Mouse (Mus musculus) embryonic facial prominence, embryonic 10.5 days (tissue): Measurements from ENCODE around the gene Cyp1a1. TPM values are rescaled to one million over a fixed set of nuclear protein-coding genes. Genes with fewer than 3 reads are reported as not detected.

Source experiments
- DNase-seq: peaks from one replicate; pipeline ENCODE4 v3.0.0-alpha.2; 2017; ENCODE audit warnings: low spot score
- H3K27ac ChIP-seq: fragments of 300-500 bp; sonication (generic); replicated peaks from 2 replicates; pipeline ENCODE4 v1.5.1; 2016; ENCODE audit warnings: mild to moderate bottlenecking
- H3K27me3 ChIP-seq: fragments of 300-500 bp; sonication (generic); replicated peaks from 2 replicates; pipeline ENCODE4 v1.6.1; 2016; ENCODE audit warnings: low read depth, mild to moderate bottlenecking; ENCODE audit not compliant: poor library complexity, severe bottlenecking
- H3K36me3 ChIP-seq: fragments of 300-500 bp; sonication (generic); replicated peaks from 2 replicates; pipeline ENCODE4 v1.6.1; 2016; ENCODE audit warnings: mild to moderate bottlenecking, moderate library complexity
- H3K4me1 ChIP-seq: fragments of 300-500 bp; sonication (generic); 2 replicates; pipeline ENCODE4 v1.6.1; 2016
- H3K4me3 ChIP-seq: fragments of 300-500 bp; sonication (generic); 2 replicates; pipeline ENCODE4 v1.5.1; 2016; ENCODE audit warnings: mild to moderate bottlenecking, moderate library complexity
- H3K9me3 ChIP-seq: fragments of 300-500 bp; sonication (generic); 2 replicates; pipeline ENCODE4 v1.6.1; 2016; ENCODE audit warnings: mild to moderate bottlenecking
- whole genome bisulfite sequencing: fragments of 180-500 bp; shearing (Covaris S2); methylation state at CpG from one replicate; pipeline ENCODE4 v1.1.7; 2016; 5-methylcytosine and 5-hydroxymethylcytosine counted together
- polyA plus RNA-seq: library from polyadenylated mRNA; unstranded; fragments of >200 nt; fragmentation: Nextera tagmentation; extraction: Ambion mirVana; gene quantifications from 2 replicates; pipeline ENCODE4 v1.2.1, GENCODE M21; 2016

Gene Cyp1a1
- polyA plus RNA-seq, result 0.07 TPM in 1 of 2 replicates, not detected in the other

- 85% methylated on average over 2 of the region's 2 CpGs for WGBS
Measured at GRCm38 (mm10) chr9:57687751-57688150, at the start of gene Cyp1a1. TSS of gene Cyp1a1 (plus strand) at chr9:57687928.

GRCm38 (mm10) chr9:57638651-57639459 is 48.9 kb upstream of the Cyp1a1 start:
- WGBS, result 23% methylated on average over 8 of the region's 8 CpGs
- DNase-seq, result no peak
- peaks cover 76% of the 10 kb centered on the region for H3K4me1 ChIP-seq

More at GRCm38 (mm10) chr9:57687751-57688150, at the start of gene Cyp1a1:
- Histone ChIP-seq H3K4me1 (no peaks in the 10 kb centered on the region), H3K27me3 (0 out of 2 replicates have a peak, but pooled peaks cover 5% of the 10 kb centered on the region), H3K36me3 (no peaks in the 10 kb centered on the region), H3K4me3 (no peak within 1 kb of the TSS), H3K27ac (no peak within 1 kb of the TSS), H3K9me3 (no peaks in the 10 kb centered on the region)
- DNase-seq, result no peak

DNA sequence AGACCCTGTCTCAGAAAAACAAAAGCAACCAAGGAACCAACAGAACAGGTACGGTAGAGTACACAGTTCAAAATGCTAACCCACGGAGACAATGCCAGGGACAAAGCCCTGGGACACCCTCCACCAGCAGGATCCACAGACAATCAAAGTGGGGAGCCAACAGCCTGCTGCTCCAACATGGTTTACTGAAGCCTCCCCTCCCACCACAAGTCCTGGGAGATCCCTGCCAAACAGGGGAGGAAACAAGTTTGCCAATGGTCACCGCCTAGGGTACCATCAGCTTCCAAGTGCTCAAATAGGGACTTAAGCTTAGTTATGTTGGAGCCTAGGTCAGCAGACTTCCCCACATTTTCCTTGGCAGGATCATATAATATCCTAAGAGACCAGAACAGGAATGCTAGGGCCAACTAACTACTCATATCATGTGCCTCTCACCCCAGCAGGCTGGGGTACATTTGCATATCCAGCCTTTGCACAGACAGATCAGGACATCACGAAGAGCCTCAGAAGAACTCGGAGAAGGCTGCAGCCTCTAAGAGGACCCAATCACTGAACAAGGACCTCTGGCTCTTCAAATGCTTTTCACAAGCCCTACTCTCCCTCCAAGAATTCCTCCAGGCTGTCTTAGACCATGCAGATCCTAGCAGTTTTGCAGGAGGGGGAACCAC is 47.9 kb upstream of the Cyp1a1 start:
- peaks cover 79% of the 10 kb centered on the region for H3K4me1 ChIP-seq
- peak overlapping the region; percentile 83 for H3K27ac ChIP-seq
- H3K27me3 ChIP-seq, result no peaks in the 10 kb centered on the region
- H3K36me3 ChIP-seq, result peaks cover 38% of the 10 kb centered on the region
- 67% methylated on average over 5 of the region's 5 CpGs for WGBS
- peak overlapping the region; percentile 44 for H3K4me3 ChIP-seq
- no peak for DNase-seq
- H3K9me3 ChIP-seq, result no peaks in the 10 kb centered on the region

More at GRCm38 (mm10) chr9:57638651-57639459, 48.9 kb upstream of the Cyp1a1 start:
- H3K27me3 ChIP-seq, result no peaks in the 10 kb centered on the region
- peaks cover 48% of the 10 kb centered on the region for H3K36me3 ChIP-seq
- no peaks in the 10 kb centered on the region for H3K9me3 ChIP-seq
- peak overlapping the region; percentile 83 for H3K27ac ChIP-seq
- peak overlapping the region; percentile 44 for H3K4me3 ChIP-seq

- Histone ChIP-seq H3K36me3 (peaks cover 33% of the 10 kb centered on the region), H3K4me3 (peak overlapping the region; percentile 44), H3K27me3 (no peaks in the 10 kb centered on the region), H3K4me1 (peaks cover 81% of the 10 kb centered on the region), H3K9me3 (no peaks in the 10 kb centered on the region), H3K27ac (peak overlapping the region; percentile 83)
- peak; percentile 45 for DNase-seq
- 21% methylated on average over 15 of the region's 15 CpGs for WGBS
Measured at GRCm38 (mm10) chr9:57640384-57640783, 47.3 kb upstream of the Cyp1a1 start.

DNA sequence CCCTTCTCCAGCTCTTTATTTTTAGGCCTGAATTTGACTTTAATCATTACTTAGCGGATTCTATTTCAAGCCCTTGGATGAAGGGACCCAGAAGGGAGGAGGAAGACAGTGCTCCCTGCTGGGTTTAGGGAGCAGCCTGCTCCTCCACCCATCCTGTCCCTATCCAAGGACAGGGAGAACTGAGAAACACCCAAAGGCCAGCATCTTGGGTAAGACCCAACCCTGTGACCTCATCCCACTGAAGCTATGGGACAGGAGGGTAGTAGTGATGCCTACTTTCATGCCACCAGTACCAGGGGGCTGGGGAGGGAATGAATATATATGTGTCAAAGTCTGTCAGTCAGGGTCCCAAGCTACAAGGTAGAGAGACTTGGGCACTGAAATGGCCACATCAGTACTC is 46.7 kb upstream of the Cyp1a1 start:
- Histone ChIP-seq H3K9me3 (no peaks in the 10 kb centered on the region), H3K27ac (no peak overlapping the region), H3K4me3 (peak overlapping the region; percentile 44; the same call in 1 of the 2 replicates), H3K27me3 (no peaks in the 10 kb centered on the region), H3K36me3 (peaks cover 32% of the 10 kb centered on the region), H3K4me1 (peaks cover 86% of the 10 kb centered on the region)
- DNase-seq, result no peak
- 71% methylated on average over 1 of the region's 1 CpGs for WGBS

DNA sequence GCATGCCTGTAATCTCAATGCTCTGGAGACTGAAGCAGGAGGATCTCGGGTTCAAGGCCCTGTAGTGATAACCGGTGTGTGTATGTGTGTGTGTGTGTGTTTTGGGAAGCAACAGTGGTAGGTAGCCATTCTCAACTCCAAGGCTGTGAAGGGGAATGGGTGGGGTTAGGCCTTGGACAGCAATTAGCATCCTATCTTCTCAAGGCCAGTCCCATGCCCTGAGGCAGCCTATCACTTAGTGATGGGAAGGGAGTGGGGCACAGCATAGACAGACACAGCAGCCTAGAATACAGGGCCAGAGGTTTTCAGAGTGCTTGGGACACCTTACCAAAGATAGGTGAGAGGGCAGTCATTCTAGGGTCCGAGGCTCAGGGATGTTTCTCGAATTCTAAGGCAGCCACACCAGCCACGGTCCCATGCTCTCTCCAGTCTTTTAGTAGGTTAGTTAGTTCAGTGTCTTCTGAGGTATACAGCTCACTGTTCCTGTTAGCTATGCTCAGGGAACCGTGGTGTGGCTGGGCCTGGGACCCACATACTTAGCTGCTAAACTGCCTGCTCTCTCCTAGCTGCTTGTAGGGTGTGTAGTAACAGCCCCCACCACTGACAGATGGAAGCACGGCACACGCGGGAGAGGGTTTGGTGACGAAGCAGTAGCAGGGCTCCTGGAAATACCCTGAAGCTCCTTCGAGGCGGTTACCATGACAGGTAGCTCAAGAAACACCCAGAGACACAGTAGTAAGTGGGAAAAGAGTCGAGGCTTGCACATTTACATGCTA is 45.8 kb upstream of the Cyp1a1 start:
- H3K4me3 ChIP-seq, result no peak overlapping the region
- H3K27ac ChIP-seq, result no peak overlapping the region
- peaks cover 28% of the 10 kb centered on the region for H3K36me3 ChIP-seq
- no peaks in the 10 kb centered on the region for H3K9me3 ChIP-seq
- 83% methylated on average over 13 of the region's 13 CpGs for WGBS
- H3K27me3 ChIP-seq, result 0 out of 2 replicates have a peak, but pooled peaks cover under 1% of the 10 kb centered on the region
- peaks cover 87% of the 10 kb centered on the region for H3K4me1 ChIP-seq
- no peak for DNase-seq

DNA sequence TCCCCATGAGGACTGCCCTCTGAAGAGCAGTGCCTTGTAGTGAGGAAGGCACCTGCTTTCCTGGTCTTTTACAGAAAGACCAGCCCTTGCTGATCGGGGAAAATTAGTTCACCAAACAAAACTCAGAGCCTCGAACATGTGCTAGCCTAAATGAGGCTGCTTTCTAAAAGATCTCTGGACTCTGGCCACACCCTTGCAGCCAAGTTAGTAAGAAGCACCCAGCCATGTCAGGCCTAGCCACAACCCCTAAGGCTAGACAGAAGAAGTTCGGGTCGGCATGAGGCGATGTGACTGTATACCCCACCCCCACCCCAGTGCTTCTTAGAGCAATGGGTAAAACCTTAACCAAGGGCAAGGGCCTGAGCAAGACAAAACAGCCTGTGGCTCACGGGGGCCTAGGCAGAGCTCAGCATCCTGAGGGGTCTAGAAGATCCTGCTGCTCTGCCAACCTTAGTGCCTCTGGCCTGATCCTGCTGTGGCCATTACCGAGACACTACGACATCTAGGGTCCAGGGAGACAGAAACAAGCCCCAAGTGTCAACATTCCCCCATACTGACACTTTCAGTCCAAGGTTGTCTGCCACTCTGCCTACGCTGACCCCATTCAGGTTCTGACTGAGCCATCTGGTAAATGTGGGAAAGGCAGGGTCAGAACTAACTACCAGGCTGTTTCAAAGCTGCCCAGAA is 44.4 kb upstream of the Cyp1a1 start:
- Histone ChIP-seq H3K27me3 (0 out of 2 replicates have a peak, but pooled peaks cover 5% of the 10 kb centered on the region), H3K4me1 (peaks cover 79% of the 10 kb centered on the region), H3K36me3 (peaks cover 21% of the 10 kb centered on the region), H3K4me3 (peak overlapping the region; percentile 99), H3K27ac (peak overlapping the region; percentile 99), H3K9me3 (no peaks in the 10 kb centered on the region)
- 66% methylated on average over 9 of the region's 9 CpGs for WGBS
- no peak for DNase-seq

DNA sequence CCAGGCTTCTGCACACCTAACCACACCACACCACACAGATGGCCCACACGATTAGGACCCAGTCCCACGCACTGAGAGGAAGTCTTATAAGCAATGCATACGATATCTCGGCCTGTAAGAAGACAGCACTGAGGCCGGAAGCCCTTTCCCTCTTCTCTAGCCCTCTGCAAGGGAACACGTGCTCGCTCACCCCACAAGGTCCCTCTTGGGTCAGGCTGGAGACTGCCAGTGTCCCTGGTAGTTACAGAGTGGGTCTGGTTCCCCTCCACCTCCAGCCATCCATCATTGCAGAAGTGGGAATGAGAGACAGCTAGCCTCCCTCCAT is 43.9 kb upstream of the Cyp1a1 start:
- Histone ChIP-seq H3K27ac (peak overlapping the region; percentile 99), H3K4me1 (peaks cover 78% of the 10 kb centered on the region), H3K9me3 (no peaks in the 10 kb centered on the region), H3K36me3 (peaks cover 21% of the 10 kb centered on the region), H3K4me3 (peak overlapping the region; percentile 99), H3K27me3 (0 out of 2 replicates have a peak, but pooled peaks cover 5% of the 10 kb centered on the region)
- no peak for DNase-seq
- WGBS, result 58% methylated on average over 7 of the region's 7 CpGs

DNA sequence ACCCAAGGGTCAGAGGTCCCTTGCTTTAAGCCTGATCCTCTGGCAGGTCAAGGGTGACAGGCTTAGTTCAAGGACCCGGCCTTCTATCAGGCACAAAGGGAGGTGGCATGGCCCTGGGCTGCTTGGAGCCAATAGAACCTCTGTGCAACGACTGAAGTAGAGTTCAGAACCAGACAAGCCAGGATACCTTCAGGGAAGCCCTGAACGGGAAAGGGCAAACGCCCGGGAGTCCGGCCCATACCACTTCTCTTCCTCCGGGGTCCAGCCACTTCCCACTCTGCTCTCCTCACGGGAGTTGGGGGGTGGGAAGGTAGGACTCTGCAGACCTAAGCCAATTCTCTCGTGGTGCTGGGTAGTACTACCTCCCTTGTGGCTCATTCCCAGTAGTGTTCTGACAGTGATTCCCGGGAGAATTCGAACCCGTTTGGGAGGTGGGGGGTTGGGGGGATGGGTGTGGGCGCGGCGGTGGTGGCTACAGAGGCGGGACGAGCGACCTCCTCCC is 43.2 kb upstream of the Cyp1a1 start:
- no peaks in the 10 kb centered on the region for H3K9me3 ChIP-seq
- WGBS, result under 1% methylated on average over 18 of the region's 18 CpGs
- no peak for DNase-seq
- 0 out of 2 replicates have a peak, but pooled peaks cover 5% of the 10 kb centered on the region for H3K27me3 ChIP-seq
- peak overlapping the region; percentile 99 for H3K27ac ChIP-seq
- peaks cover 21% of the 10 kb centered on the region for H3K36me3 ChIP-seq
- H3K4me3 ChIP-seq, result peak overlapping the region; percentile 99
- peaks cover 72% of the 10 kb centered on the region for H3K4me1 ChIP-seq

DNA sequence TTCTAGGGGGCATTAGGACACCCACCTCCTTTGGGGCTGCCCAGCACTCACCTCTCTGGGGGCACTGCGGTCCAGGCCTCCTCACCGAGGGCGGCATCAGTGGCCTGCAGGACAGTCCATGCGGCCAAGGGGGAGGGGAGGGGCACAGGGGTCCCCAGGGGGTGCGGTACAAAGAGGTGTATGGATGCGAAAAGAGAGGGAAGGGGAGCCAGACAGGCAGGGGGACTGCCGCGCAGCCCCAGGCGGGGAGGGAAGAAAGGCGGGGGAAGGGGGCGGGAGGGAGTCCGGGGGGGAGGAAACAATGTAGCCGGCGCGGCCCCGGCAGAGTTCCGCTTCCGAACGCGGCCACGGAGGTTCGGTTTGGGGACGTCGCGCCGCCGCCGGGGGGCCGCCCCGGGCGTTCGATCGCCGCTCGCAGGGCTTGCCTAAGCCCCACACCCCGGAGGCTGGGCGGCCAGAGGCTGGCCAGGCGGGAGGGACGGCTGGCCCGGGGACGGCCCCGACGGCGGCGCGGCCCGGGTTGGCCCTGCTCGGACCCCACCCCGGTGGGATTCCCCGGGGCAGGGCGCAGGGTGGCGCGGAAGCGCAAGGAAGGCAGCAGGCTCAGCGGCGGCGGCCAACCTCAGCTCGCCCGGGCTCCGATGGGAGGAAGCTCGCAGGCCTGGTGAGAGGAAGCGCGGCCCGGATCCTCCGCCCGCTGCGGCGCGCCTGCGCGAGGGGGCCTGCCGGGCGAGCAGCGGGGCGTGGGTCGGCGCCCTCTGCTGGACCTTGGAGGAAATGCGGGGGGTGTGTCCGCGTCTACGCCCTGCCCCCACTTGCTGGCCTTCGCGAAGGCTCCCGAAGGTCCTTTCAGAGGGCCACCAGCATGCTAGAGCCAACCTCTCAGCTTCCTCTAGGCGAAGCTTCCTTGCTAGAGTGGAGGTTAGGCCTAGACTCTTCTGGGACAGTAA is 42.5 kb upstream of the Cyp1a1 start:
- H3K36me3 ChIP-seq, result peaks cover 21% of the 10 kb centered on the region
- H3K27ac ChIP-seq, result peak overlapping the region; percentile 99
- H3K4me3 ChIP-seq, result peak overlapping the region; percentile 99
- 0 out of 2 replicates have a peak, but pooled peaks cover 5% of the 10 kb centered on the region for H3K27me3 ChIP-seq
- DNase-seq, result peak; percentile 95
- H3K9me3 ChIP-seq, result no peaks in the 10 kb centered on the region
- H3K4me1 ChIP-seq, result peaks cover 66% of the 10 kb centered on the region
- under 1% methylated on average over 85 of the region's 85 CpGs for WGBS
